Mouse (Mus musculus) lung, embryonic 15.5 days (tissue): ENCODE measurements at regions not wholly inside any gene's neighbourhood (a gene's known extent, or its start where the extent isn't known, plus 50 kb on each side); places are given as distances from the start of the nearest gene placed in this dataset.
A peak's percentile ranks its signal among the peaks of the same experiment; 100 is the strongest.

ENCODE experiments used
- ATAC-seq: fragments of 200-750 bp; cut with Nextera tagmentation; 2 replicates; pipeline ENCODE4 v1.8.0; 2017; ENCODE audit warnings: moderate number of reproducible peaks, borderline replicate concordance; ENCODE audit not compliant: low FRiP score, low TSS enrichment; ENCODE audit errors: extremely low read depth
- H3K27ac ChIP-seq: fragments of 300-500 bp; sonication (generic); 2 replicates; pipeline ENCODE4 v1.5.1; 2015; ENCODE audit warnings: moderate library complexity, mild to moderate bottlenecking, inconsistent platforms
- H3K27me3 ChIP-seq: fragments of 300-500 bp; sonication (generic); 2 replicates; pipeline ENCODE4 v1.6.1; 2015; ENCODE audit warnings: inconsistent platforms
- H3K36me3 ChIP-seq: fragments of 300-500 bp; sonication (generic); 2 replicates; pipeline ENCODE4 v1.6.1; 2015; ENCODE audit warnings: inconsistent platforms
- H3K4me1 ChIP-seq: fragments of 300-500 bp; sonication (generic); 2 replicates; pipeline ENCODE4 v1.6.1; 2015; ENCODE audit warnings: inconsistent platforms
- H3K4me2 ChIP-seq: fragments of 300-500 bp; sonication (generic); 2 replicates; pipeline ENCODE4 v1.6.1; 2015; ENCODE audit warnings: inconsistent platforms, mild to moderate bottlenecking, moderate library complexity
- H3K4me3 ChIP-seq: fragments of 300-500 bp; sonication (generic); 2 replicates; pipeline ENCODE4 v1.5.1; 2015; ENCODE audit warnings: mild to moderate bottlenecking, inconsistent platforms
- H3K9ac ChIP-seq: fragments of 300-500 bp; sonication (generic); 2 replicates; pipeline ENCODE4 v1.6.1; 2015; ENCODE audit warnings: inconsistent platforms
- H3K9me3 ChIP-seq: fragments of 300-500 bp; sonication (generic); 2 replicates; pipeline ENCODE4 v1.6.1; 2016; ENCODE audit warnings: inconsistent platforms
- WGBS: fragments of 180-500 bp; shearing (Covaris S2); methylation state at CpG from one replicate; pipeline ENCODE4 v1.1.7; 2015; 5-methylcytosine and 5-hydroxymethylcytosine counted together

- ATAC-seq, result no peak
- no peaks in the 10 kb centered on the region for H3K27me3 ChIP-seq
- no peaks in the 10 kb centered on the region for H3K36me3 ChIP-seq
- no peaks in the 10 kb centered on the region for H3K9me3 ChIP-seq
- no peak overlapping the region for H3K27ac ChIP-seq
- H3K4me1 ChIP-seq, result no peaks in the 10 kb centered on the region
- no peak overlapping the region for H3K4me3 ChIP-seq
- no peak overlapping the region for H3K9ac ChIP-seq
- no peak overlapping the region for H3K4me2 ChIP-seq
- WGBS, result 82% methylated on average over 5 of the region's 5 CpGs
These were observed 670.0 kb downstream of the Kcnj2 start for GRCm38 (mm10) chr11:111735961-111736360.

GRCm38 (mm10) chr11:111743356-111743755 lies 677.4 kb downstream of the Kcnj2 start:
- no peak for ATAC-seq
- WGBS, result 31% methylated on average over 6 of the region's 6 CpGs
- H3K9ac ChIP-seq, result no peak overlapping the region

GRCm38 (mm10) chr11:111747262-111747946 lies 681.4 kb downstream of the Kcnj2 start:
- Histone ChIP-seq H3K4me2 (no peak overlapping the region), H3K9ac (no peak overlapping the region), H3K27ac (no peak overlapping the region), H3K4me1 (no peaks in the 10 kb centered on the region), H3K27me3 (no peaks in the 10 kb centered on the region), H3K9me3 (no peaks in the 10 kb centered on the region), H3K36me3 (no peaks in the 10 kb centered on the region), H3K4me3 (no peak overlapping the region)
- WGBS, result 44% methylated on average over 7 of the region's 7 CpGs
- ATAC-seq, result no peak

More at GRCm38 (mm10) chr11:111743356-111743755, 677.4 kb downstream of the Kcnj2 start:
- no peak overlapping the region for H3K27ac ChIP-seq
- H3K27me3 ChIP-seq, result no peaks in the 10 kb centered on the region
- no peak overlapping the region for H3K4me3 ChIP-seq
- H3K36me3 ChIP-seq, result no peaks in the 10 kb centered on the region
- H3K9me3 ChIP-seq, result no peaks in the 10 kb centered on the region
- no peak overlapping the region for H3K4me2 ChIP-seq
- H3K4me1 ChIP-seq, result no peaks in the 10 kb centered on the region

- Histone ChIP-seq H3K27ac (no peak overlapping the region), H3K36me3 (no peaks in the 10 kb centered on the region), H3K27me3 (no peaks in the 10 kb centered on the region), H3K4me2 (no peak overlapping the region), H3K9me3 (no peaks in the 10 kb centered on the region), H3K4me3 (no peak overlapping the region), H3K4me1 (no peaks in the 10 kb centered on the region), H3K9ac (no peak overlapping the region)
- 45% methylated on average over 2 of the region's 2 CpGs for WGBS
- ATAC-seq, result no peak
These were observed 682.0 kb downstream of the Kcnj2 start for GRCm38 (mm10) chr11:111747947-111748322.

GRCm38 (mm10) chr11:111748496-111748895 lies 682.5 kb downstream of the Kcnj2 start:
- Histone ChIP-seq H3K4me2 (no peak overlapping the region), H3K4me1 (no peaks in the 10 kb centered on the region), H3K27ac (no peak overlapping the region), H3K9me3 (no peaks in the 10 kb centered on the region), H3K27me3 (no peaks in the 10 kb centered on the region), H3K36me3 (no peaks in the 10 kb centered on the region), H3K9ac (no peak overlapping the region), H3K4me3 (no peak overlapping the region)
- no peak for ATAC-seq
- WGBS, result 95% methylated on average over 1 of the region's 1 CpGs

- ATAC-seq, result no peak
- Histone ChIP-seq H3K36me3 (no peaks in the 10 kb centered on the region), H3K9me3 (no peaks in the 10 kb centered on the region), H3K27me3 (no peaks in the 10 kb centered on the region), H3K4me1 (no peaks in the 10 kb centered on the region), H3K27ac (no peak overlapping the region), H3K4me2 (no peak overlapping the region), H3K4me3 (no peak overlapping the region), H3K9ac (no peak overlapping the region)
- WGBS, result 60% methylated on average over 2 of the region's 2 CpGs
These were observed 688.8 kb downstream of the Kcnj2 start for GRCm38 (mm10) chr11:111754735-111755134.

GRCm38 (mm10) chr11:111763081-111763480 lies 697.1 kb downstream of the Kcnj2 start:
- no peaks in the 10 kb centered on the region for H3K36me3 ChIP-seq
- no peak overlapping the region for H3K4me2 ChIP-seq
- H3K9ac ChIP-seq, result no peak overlapping the region
- ATAC-seq, result no peak
- H3K9me3 ChIP-seq, result no peaks in the 10 kb centered on the region
- H3K4me1 ChIP-seq, result no peaks in the 10 kb centered on the region
- H3K27ac ChIP-seq, result no peak overlapping the region
- 78% methylated on average over 3 of the region's 3 CpGs for WGBS
- no peaks in the 10 kb centered on the region for H3K27me3 ChIP-seq
- no peak overlapping the region for H3K4me3 ChIP-seq

GRCm38 (mm10) chr11:111766371-111767011 lies 700.5 kb downstream of the Kcnj2 start:
- Histone ChIP-seq H3K9me3 (no peaks in the 10 kb centered on the region), H3K4me3 (no peak overlapping the region), H3K9ac (no peak overlapping the region), H3K36me3 (no peaks in the 10 kb centered on the region), H3K4me2 (no peak overlapping the region), H3K27ac (no peak overlapping the region), H3K4me1 (no peaks in the 10 kb centered on the region), H3K27me3 (no peaks in the 10 kb centered on the region)
- no peak for ATAC-seq
- WGBS, result 49% methylated on average over 6 of the region's 6 CpGs

GRCm38 (mm10) chr11:111767012-111767392 lies 701.0 kb downstream of the Kcnj2 start:
- no peak for ATAC-seq
- WGBS, result 80% methylated on average over 1 of the region's 1 CpGs
- no peak overlapping the region for H3K27ac ChIP-seq

GRCm38 (mm10) chr11:111774108-111774679 lies 708.2 kb downstream of the Kcnj2 start:
- no peaks in the 10 kb centered on the region for H3K36me3 ChIP-seq
- no peaks in the 10 kb centered on the region for H3K9me3 ChIP-seq
- ATAC-seq, result no peak
- WGBS, result 60% methylated on average over 2 of the region's 2 CpGs
- H3K27ac ChIP-seq, result no peak overlapping the region
- H3K4me3 ChIP-seq, result no peak overlapping the region
- no peak overlapping the region for H3K4me2 ChIP-seq
- H3K9ac ChIP-seq, result no peak overlapping the region
- peaks cover 3% of the 10 kb centered on the region; the same call in 1 of the 2 replicates for H3K4me1 ChIP-seq
- no peaks in the 10 kb centered on the region for H3K27me3 ChIP-seq

More at GRCm38 (mm10) chr11:111767012-111767392, 701.0 kb downstream of the Kcnj2 start:
- no peak overlapping the region for H3K4me2 ChIP-seq
- H3K4me1 ChIP-seq, result no peaks in the 10 kb centered on the region
- H3K9ac ChIP-seq, result no peak overlapping the region
- no peaks in the 10 kb centered on the region for H3K27me3 ChIP-seq
- no peaks in the 10 kb centered on the region for H3K9me3 ChIP-seq
- H3K4me3 ChIP-seq, result no peak overlapping the region
- no peaks in the 10 kb centered on the region for H3K36me3 ChIP-seq

- H3K27ac ChIP-seq, result no peak overlapping the region
- H3K9ac ChIP-seq, result no peak overlapping the region
- no peaks in the 10 kb centered on the region for H3K9me3 ChIP-seq
- H3K4me1 ChIP-seq, result peaks cover 3% of the 10 kb centered on the region; the same call in 1 of the 2 replicates
- H3K4me3 ChIP-seq, result no peak overlapping the region
- H3K36me3 ChIP-seq, result no peaks in the 10 kb centered on the region
- 33% methylated on average over 7 of the region's 7 CpGs for WGBS
- H3K27me3 ChIP-seq, result no peaks in the 10 kb centered on the region
- peak overlapping the region; percentile 9 for H3K4me2 ChIP-seq
- ATAC-seq, result no peak
These were observed 715.4 kb downstream of the Kcnj2 start for GRCm38 (mm10) chr11:111781321-111781720.

- H3K27me3 ChIP-seq, result no peaks in the 10 kb centered on the region
- 54% methylated on average over 6 of the region's 6 CpGs for WGBS
These were observed 725.4 kb downstream of the Kcnj2 start for GRCm38 (mm10) chr11:111791267-111791926.

More at GRCm38 (mm10) chr11:111791267-111791926, 725.4 kb downstream of the Kcnj2 start:
- ATAC-seq, result no peak
- Histone ChIP-seq H3K27ac (no peak overlapping the region), H3K4me2 (no peak overlapping the region), H3K36me3 (no peaks in the 10 kb centered on the region), H3K9ac (no peak overlapping the region), H3K9me3 (no peaks in the 10 kb centered on the region), H3K4me3 (no peak overlapping the region), H3K4me1 (no peaks in the 10 kb centered on the region)
